Mouse (Mus musculus) stomach, postnatal 0 days (tissue): Measurements from ENCODE around the gene 5530401A14Rik.

Experiments used
- CTCF ChIP-seq: IDR thresholded peaks from 2 replicates; pipeline ENCODE4 v1.5.1; 2016; ENCODE audit warnings: antibody characterized with exemption, low read depth, mild to moderate bottlenecking, moderate library complexity
- EP300 ChIP-seq: optimal IDR thresholded peaks from 2 replicates; pipeline ENCODE3; 2016; ENCODE audit warnings: antibody characterized with exemption

- TF ChIP-seq CTCF: no peak
- TF ChIP-seq EP300: no peak
Measured at GRCm38 (mm10) chr11:81908760-81909159, 48.3 kb downstream of the 5530401A14Rik start.
